Mouse (Mus musculus): Measurements from ENCODE around the gene Mipep. TPM values are rescaled to one million over a fixed set of nuclear protein-coding genes. Genes with fewer than 3 reads are reported as not detected.

The Mipep gene
- total and polyA plus RNA-seq, 2 experiments from 2014 or later = 17.1 to 32.1 TPM

DNA sequence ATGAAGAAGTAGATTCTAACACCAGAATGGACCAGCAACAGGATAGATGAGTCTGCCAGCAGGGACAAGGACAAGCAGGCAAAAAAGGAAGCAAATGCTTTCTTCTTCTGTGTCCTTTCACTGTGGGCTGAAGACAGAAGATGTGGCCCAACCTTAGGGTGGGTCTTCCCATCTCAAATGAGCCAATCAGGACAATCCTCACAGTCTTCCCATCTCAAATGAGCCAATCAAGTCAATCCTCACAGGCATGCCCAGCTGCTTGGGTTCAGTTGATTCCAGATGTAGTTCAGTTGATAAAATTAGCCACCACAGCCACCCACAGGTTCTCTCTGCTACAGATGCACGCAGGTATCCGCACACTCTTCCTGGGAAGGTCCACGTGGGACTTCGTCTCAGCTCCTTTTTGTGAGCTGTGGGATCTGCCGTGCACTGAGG, 6.9 kb upstream of the Mipep start:
- TF ChIP-seq CTCF (IDR thresholded peaks at IDR 0.05) = no peak
- no peak overlapping the region for H3K4me2 ChIP-seq (ENCODE audit: low read depth, low read length, poor library complexity, severe bottlenecking)
- WGBS = 88% methylated on average over 5 of the region's 5 CpGs
- no peak for ATAC-seq (ENCODE audit: low FRiP score)
- H3K27me3 ChIP-seq (ENCODE audit: insufficient read depth, low read length) = no peaks in the 10 kb centered on the region
- no peak for DNase-seq (ENCODE audit: low spot score)
- H3K4me3 ChIP-seq (ENCODE audit: low read depth, low read length) = no peak overlapping the region
- H3K4me1 ChIP-seq (ENCODE audit: insufficient read depth, low read length) = no peaks in the 10 kb centered on the region
- no peaks in the 10 kb centered on the region for H3K36me3 ChIP-seq (ENCODE audit: insufficient read depth, low read length)
- H3K9ac ChIP-seq (replicated peaks; ENCODE audit: low read length, poor library complexity, severe bottlenecking) = no peak overlapping the region
- no peaks in the 10 kb centered on the region for H3K9me3 ChIP-seq (ENCODE audit: low read length)
- H3K27ac ChIP-seq (ENCODE audit: low read depth, low read length) = no peak overlapping the region

GRCm38 (mm10) chr14:60779198-60779597, 5.2 kb upstream of the Mipep start:
- no peaks in the 10 kb centered on the region for H3K4me1 ChIP-seq (ENCODE audit: insufficient read depth, low read length)
- no peak overlapping the region for H3K4me3 ChIP-seq (ENCODE audit: low read depth, low read length)
- no peak overlapping the region for H3K9ac ChIP-seq (replicated peaks; ENCODE audit: low read length, poor library complexity, severe bottlenecking)
- no peak for DNase-seq (ENCODE audit: low spot score)
- 98% methylated on average over 7 of the region's 7 CpGs for WGBS
- H3K27me3 ChIP-seq (ENCODE audit: insufficient read depth, low read length) = no peaks in the 10 kb centered on the region
- TF ChIP-seq CTCF (IDR thresholded peaks at IDR 0.05) = no peak
- no peak for ATAC-seq (ENCODE audit: low FRiP score)
- no peaks in the 10 kb centered on the region for H3K9me3 ChIP-seq (ENCODE audit: low read length)
- no peak overlapping the region for H3K4me2 ChIP-seq (ENCODE audit: low read depth, low read length, poor library complexity, severe bottlenecking)
- no peaks in the 10 kb centered on the region for H3K36me3 ChIP-seq (ENCODE audit: insufficient read depth, low read length)
- H3K27ac ChIP-seq (ENCODE audit: low read depth, low read length) = no peak overlapping the region

DNA sequence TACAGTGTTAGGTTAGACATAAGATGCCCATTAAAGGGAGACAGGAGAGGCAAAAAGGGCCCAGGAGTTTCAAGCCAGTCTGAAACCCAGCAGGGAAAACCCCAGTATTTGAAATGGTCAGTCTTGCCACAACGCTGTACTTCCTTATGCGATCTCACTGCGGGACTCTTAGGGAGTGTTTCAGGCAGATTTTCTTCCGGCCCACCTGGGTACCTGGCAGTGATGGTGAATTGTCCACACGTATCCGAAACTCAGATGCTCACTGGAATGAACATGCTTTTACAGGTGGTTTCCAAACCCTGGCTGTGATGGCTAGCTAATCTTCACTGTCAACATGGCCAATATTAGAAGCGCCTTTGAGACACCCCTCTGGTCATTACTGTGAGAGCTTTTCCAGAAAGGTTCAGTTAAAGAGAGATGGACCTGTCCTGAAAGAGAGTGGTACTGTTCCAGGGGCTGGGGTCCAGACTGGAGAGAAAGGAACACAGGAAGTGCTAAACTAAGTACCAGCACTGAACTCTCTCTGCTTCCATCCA, 2.2 kb upstream of the Mipep start:
- no peak for TF ChIP-seq CTCF (IDR thresholded peaks at IDR 0.05)
- H3K27me3 ChIP-seq (ENCODE audit: insufficient read depth, low read length) = no peaks in the 10 kb centered on the region
- no peaks in the 10 kb centered on the region for H3K36me3 ChIP-seq (ENCODE audit: insufficient read depth, low read length)
- no peak overlapping the region for H3K27ac ChIP-seq (ENCODE audit: low read depth, low read length)
- 49% methylated on average over 7 of the region's 7 CpGs for WGBS
- no peak for DNase-seq (ENCODE audit: low spot score)
- H3K9me3 ChIP-seq (ENCODE audit: low read length) = no peaks in the 10 kb centered on the region
- no peak overlapping the region for H3K9ac ChIP-seq (replicated peaks; ENCODE audit: low read length, poor library complexity, severe bottlenecking)
- ATAC-seq (ENCODE audit: low FRiP score) = no peak
- no peak overlapping the region for H3K4me2 ChIP-seq (ENCODE audit: low read depth, low read length, poor library complexity, severe bottlenecking)
- H3K4me1 ChIP-seq (ENCODE audit: insufficient read depth, low read length) = no peaks in the 10 kb centered on the region
- no peak overlapping the region for H3K4me3 ChIP-seq (ENCODE audit: low read depth, low read length)

GRCm38 (mm10) chr14:60783196-60783595, 1.2 kb upstream of the Mipep start:
- no peaks in the 10 kb centered on the region for H3K36me3 ChIP-seq (ENCODE audit: insufficient read depth, low read length)
- ATAC-seq (ENCODE audit: low FRiP score) = no peak
- WGBS = 50% methylated on average over 8 of the region's 8 CpGs
- TF ChIP-seq CTCF (IDR thresholded peaks at IDR 0.05) = no peak
- DNase-seq (ENCODE audit: low spot score) = no peak
- no peaks in the 10 kb centered on the region for H3K9me3 ChIP-seq (ENCODE audit: low read length)
- H3K4me3 ChIP-seq (ENCODE audit: low read depth, low read length) = no peak overlapping the region
- H3K27me3 ChIP-seq (ENCODE audit: insufficient read depth, low read length) = no peaks in the 10 kb centered on the region
- no peak overlapping the region for H3K4me2 ChIP-seq (ENCODE audit: low read depth, low read length, poor library complexity, severe bottlenecking)
- no peak overlapping the region for H3K27ac ChIP-seq (ENCODE audit: low read depth, low read length)
- no peaks in the 10 kb centered on the region for H3K4me1 ChIP-seq (ENCODE audit: insufficient read depth, low read length)
- H3K9ac ChIP-seq (replicated peaks; ENCODE audit: low read length, poor library complexity, severe bottlenecking) = no peak overlapping the region

- Histone ChIP-seq H3K4me3 (ENCODE audit: low read depth, low read length) (no peak overlapping the region), H3K36me3 (ENCODE audit: insufficient read depth, low read length) (peaks cover 13% of the 10 kb centered on the region; the same call in 1 of the 2 replicates), H3K27me3 (ENCODE audit: insufficient read depth, low read length) (no peaks in the 10 kb centered on the region), H3K4me2 (ENCODE audit: low read depth, low read length, poor library complexity, severe bottlenecking) (no peak overlapping the region), H3K9me3 (ENCODE audit: low read length) (no peaks in the 10 kb centered on the region), H3K9ac (replicated peaks; ENCODE audit: low read length, poor library complexity, severe bottlenecking) (no peak overlapping the region), H3K4me1 (ENCODE audit: insufficient read depth, low read length) (no peaks in the 10 kb centered on the region), H3K27ac (ENCODE audit: low read depth, low read length) (no peak overlapping the region)
- 0 out of 2 replicates have a peak, but pooled peaks have one; percentile 20 for ATAC-seq (ENCODE audit: low FRiP score)
- WGBS = 41% methylated on average over 3 of the region's 3 CpGs
- DNase-seq (ENCODE audit: low spot score) = peak; percentile 62
- TF ChIP-seq CTCF (IDR thresholded peaks at IDR 0.05) = peak; percentile 73
Measured at GRCm38 (mm10) chr14:60790103-60790502, 5.7 kb downstream of the Mipep start.

DNA sequence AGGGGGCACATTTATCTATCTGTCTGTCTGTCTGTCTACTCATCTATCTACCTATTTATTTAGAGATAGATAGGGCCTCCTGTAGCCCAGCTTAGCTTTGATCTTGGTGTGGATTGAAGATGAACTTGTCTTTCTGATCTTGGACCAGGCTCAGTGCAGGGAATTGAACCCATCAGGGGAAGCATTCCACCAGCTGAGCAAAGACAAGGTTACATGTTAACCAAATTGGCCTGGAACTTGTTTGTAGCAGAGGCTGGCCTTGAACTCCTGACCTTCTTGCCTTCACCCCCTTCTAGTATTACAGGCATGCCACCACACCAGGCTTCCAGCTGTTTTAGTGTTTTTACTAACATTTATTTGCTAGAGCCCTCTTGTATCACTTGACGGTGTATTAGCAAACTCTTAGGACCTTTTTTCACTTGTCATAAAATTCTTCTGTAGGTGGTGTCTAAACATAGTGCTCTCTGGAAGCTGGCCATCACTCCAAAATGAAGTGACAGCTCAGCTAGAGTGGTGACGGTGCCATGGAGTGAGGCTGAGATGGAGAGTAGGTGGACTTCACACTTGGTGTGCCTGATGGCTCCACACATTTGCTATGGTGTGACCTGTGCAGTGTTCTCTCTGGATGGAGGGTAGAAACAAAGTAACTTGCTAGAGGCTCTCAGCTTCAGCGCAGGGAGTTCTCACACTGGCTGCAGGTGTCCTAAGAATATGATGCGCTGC, 12.4 kb downstream of the Mipep start:
- H3K4me3 ChIP-seq (ENCODE audit: low read depth, low read length) = no peak overlapping the region
- H3K9ac ChIP-seq (replicated peaks; ENCODE audit: low read length, poor library complexity, severe bottlenecking) = no peak overlapping the region
- no peaks in the 10 kb centered on the region for H3K9me3 ChIP-seq (ENCODE audit: low read length)
- no peaks in the 10 kb centered on the region for H3K4me1 ChIP-seq (ENCODE audit: insufficient read depth, low read length)
- no peak overlapping the region for H3K4me2 ChIP-seq (ENCODE audit: low read depth, low read length, poor library complexity, severe bottlenecking)
- DNase-seq (ENCODE audit: low spot score) (no peak), ATAC-seq (ENCODE audit: low FRiP score) (no peak)
- TF ChIP-seq CTCF (IDR thresholded peaks at IDR 0.05) = no peak
- 89% methylated on average over 4 of the region's 4 CpGs for WGBS
- H3K36me3 ChIP-seq (ENCODE audit: insufficient read depth, low read length) = peaks cover 25% of the 10 kb centered on the region; the same call in 1 of the 2 replicates
- no peaks in the 10 kb centered on the region for H3K27me3 ChIP-seq (ENCODE audit: insufficient read depth, low read length)
- no peak overlapping the region for H3K27ac ChIP-seq (ENCODE audit: low read depth, low read length)

Data from midbrain, postnatal 0 days (tissue).